Mouse (Mus musculus): ENCODE measurements around the gene Col27a1. TPM values are rescaled to one million over a fixed set of nuclear protein-coding genes. Genes with fewer than 3 reads are reported as not detected.

The Col27a1 gene
- polyA plus RNA-seq, 1 experiment from 2014 or later, result 5.7 TPM

GRCm38 (mm10) chr4:63276571-63276970 is 62.8 kb downstream of the Col27a1 start:
- H3K36me3 ChIP-seq (ENCODE audit: insufficient read depth, low read length), result no peaks in the 10 kb centered on the region
- no peak for TF ChIP-seq CTCF (IDR thresholded peaks at IDR 0.05; ENCODE audit: low read depth)
- no peak overlapping the region for H3K4me3 ChIP-seq (replicated peaks; ENCODE audit: low read depth, low read length)
- DNase-seq (ENCODE audit: low spot score) (no peak), ATAC-seq (replicated peaks; ENCODE audit: low FRiP score, low read depth) (no peak)
- no peaks in the 10 kb centered on the region for H3K9me3 ChIP-seq (replicated peaks; ENCODE audit: low read length)
- H3K4me2 ChIP-seq (ENCODE audit: low read length), result no peak overlapping the region
- H3K27ac ChIP-seq, result no peak overlapping the region
- H3K9ac ChIP-seq (ENCODE audit: low read depth, low read length), result no peak overlapping the region
- 95% methylated on average over 1 of the region's 1 CpGs for WGBS
- no peaks in the 10 kb centered on the region for H3K4me1 ChIP-seq (replicated peaks; ENCODE audit: insufficient read depth, low read length)
- H3K27me3 ChIP-seq (ENCODE audit: insufficient read depth, low read length), result no peaks in the 10 kb centered on the region

GRCm38 (mm10) chr4:63278821-63279220 is 65.0 kb downstream of the Col27a1 start:
- Histone ChIP-seq H3K4me1 (replicated peaks; ENCODE audit: insufficient read depth, low read length) (no peaks in the 10 kb centered on the region), H3K9ac (ENCODE audit: low read depth, low read length) (no peak overlapping the region), H3K27ac (no peak overlapping the region; the same call in 1 of the 2 replicates), H3K4me2 (ENCODE audit: low read length) (no peak overlapping the region), H3K36me3 (ENCODE audit: insufficient read depth, low read length) (no peaks in the 10 kb centered on the region), H3K4me3 (replicated peaks; ENCODE audit: low read depth, low read length) (no peak overlapping the region), H3K9me3 (replicated peaks; ENCODE audit: low read length) (no peaks in the 10 kb centered on the region), H3K27me3 (ENCODE audit: insufficient read depth, low read length) (no peaks in the 10 kb centered on the region)
- TF ChIP-seq CTCF (IDR thresholded peaks at IDR 0.05; ENCODE audit: low read depth), result no peak
- ATAC-seq (replicated peaks; ENCODE audit: low FRiP score, low read depth) (no peak; the same call in 1 of the 2 replicates), DNase-seq (ENCODE audit: low spot score) (peak; percentile 82)
- WGBS, result 57% methylated on average over 7 of the region's 7 CpGs

DNA sequence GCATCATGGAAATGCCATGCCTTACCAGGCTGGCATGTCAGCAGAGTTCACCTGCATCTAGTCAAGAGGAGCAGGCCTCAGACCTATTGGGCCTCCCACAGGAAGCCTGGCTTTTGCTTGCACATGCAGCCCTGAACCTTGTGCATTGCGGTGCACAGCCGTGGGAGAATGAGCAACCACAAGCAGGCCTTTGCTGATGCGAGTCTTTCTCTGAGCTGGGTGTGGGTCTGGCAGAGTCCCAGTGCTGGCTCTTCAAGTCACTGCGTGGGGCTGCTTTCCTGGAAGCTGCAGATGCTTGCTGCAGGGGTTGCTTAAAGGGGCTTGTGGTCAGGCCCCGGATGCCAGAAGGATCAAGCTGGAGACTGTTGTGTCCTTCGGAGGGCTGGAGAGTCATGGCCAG is 67.9 kb downstream of the Col27a1 start:
- ATAC-seq (replicated peaks; ENCODE audit: low FRiP score, low read depth) (no peak), DNase-seq (ENCODE audit: low spot score) (no peak)
- Histone ChIP-seq H3K4me1 (replicated peaks; ENCODE audit: insufficient read depth, low read length) (no peaks in the 10 kb centered on the region), H3K4me3 (replicated peaks; ENCODE audit: low read depth, low read length) (no peak overlapping the region), H3K4me2 (ENCODE audit: low read length) (no peak overlapping the region), H3K27ac (no peak overlapping the region), H3K36me3 (ENCODE audit: insufficient read depth, low read length) (no peaks in the 10 kb centered on the region), H3K9ac (ENCODE audit: low read depth, low read length) (no peak overlapping the region), H3K9me3 (replicated peaks; ENCODE audit: low read length) (no peaks in the 10 kb centered on the region), H3K27me3 (ENCODE audit: insufficient read depth, low read length) (no peaks in the 10 kb centered on the region)
- TF ChIP-seq CTCF (IDR thresholded peaks at IDR 0.05; ENCODE audit: low read depth), result no peak
- 78% methylated on average over 6 of the region's 6 CpGs for WGBS

DNA sequence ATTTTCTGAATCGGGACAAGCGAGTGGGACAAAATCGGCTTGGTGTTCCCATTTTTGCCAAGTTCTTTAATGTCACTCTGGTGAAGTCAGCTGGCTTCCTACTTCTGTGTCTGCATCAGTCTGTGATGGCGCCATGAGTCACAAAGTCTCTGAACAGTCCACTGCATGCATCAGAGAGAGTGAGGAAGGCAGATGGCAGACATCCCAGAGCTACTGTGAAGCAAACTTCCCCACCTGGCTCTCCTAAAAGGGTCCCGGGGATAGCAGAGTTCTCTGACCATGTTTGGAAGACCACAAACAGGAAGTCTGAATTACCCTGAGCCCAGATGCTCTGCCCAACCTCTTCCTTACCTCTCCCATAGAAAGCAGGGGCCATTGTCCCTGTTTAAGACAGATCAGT is 69.5 kb downstream of the Col27a1 start:
- TF ChIP-seq CTCF (IDR thresholded peaks at IDR 0.05; ENCODE audit: low read depth), result no peak
- no peaks in the 10 kb centered on the region for H3K27me3 ChIP-seq (ENCODE audit: insufficient read depth, low read length)
- no peak overlapping the region for H3K4me2 ChIP-seq (ENCODE audit: low read length)
- no peaks in the 10 kb centered on the region for H3K36me3 ChIP-seq (ENCODE audit: insufficient read depth, low read length)
- H3K4me1 ChIP-seq (replicated peaks; ENCODE audit: insufficient read depth, low read length), result no peaks in the 10 kb centered on the region
- H3K4me3 ChIP-seq (replicated peaks; ENCODE audit: low read depth, low read length), result no peak overlapping the region
- no peak for DNase-seq (ENCODE audit: low spot score)
- H3K9ac ChIP-seq (ENCODE audit: low read depth, low read length), result no peak overlapping the region
- H3K9me3 ChIP-seq (replicated peaks; ENCODE audit: low read length), result no peaks in the 10 kb centered on the region
- no peak overlapping the region for H3K27ac ChIP-seq
- no peak for ATAC-seq (replicated peaks; ENCODE audit: low FRiP score, low read depth)
- 84% methylated on average over 5 of the region's 5 CpGs for WGBS

- Histone ChIP-seq H3K9ac (ENCODE audit: low read depth, low read length) (no peak overlapping the region), H3K4me2 (ENCODE audit: low read length) (no peak overlapping the region), H3K4me3 (replicated peaks; ENCODE audit: low read depth, low read length) (no peak overlapping the region), H3K4me1 (replicated peaks; ENCODE audit: insufficient read depth, low read length) (0 out of 2 replicates have a peak, but pooled peaks cover 3% of the 10 kb centered on the region), H3K27me3 (ENCODE audit: insufficient read depth, low read length) (no peaks in the 10 kb centered on the region), H3K9me3 (replicated peaks; ENCODE audit: low read length) (no peaks in the 10 kb centered on the region), H3K27ac (no peak overlapping the region), H3K36me3 (ENCODE audit: insufficient read depth, low read length) (no peaks in the 10 kb centered on the region)
- DNase-seq (ENCODE audit: low spot score), result no peak
- peak; percentile 8; the same call in 1 of the 2 replicates for TF ChIP-seq CTCF (IDR thresholded peaks at IDR 0.05; ENCODE audit: low read depth)
- 87% methylated on average over 4 of the region's 4 CpGs for WGBS
- no peak for ATAC-seq (replicated peaks; ENCODE audit: low FRiP score, low read depth)
These were observed 72.2 kb downstream of the Col27a1 start for GRCm38 (mm10) chr4:63286034-63286433.

- no peak for TF ChIP-seq CTCF (IDR thresholded peaks at IDR 0.05; ENCODE audit: low read depth)
- no peak overlapping the region for H3K9ac ChIP-seq (ENCODE audit: low read depth, low read length)
- H3K9me3 ChIP-seq (replicated peaks; ENCODE audit: low read length), result no peaks in the 10 kb centered on the region
- 0 out of 2 replicates have a peak, but pooled peaks cover 3% of the 10 kb centered on the region for H3K4me1 ChIP-seq (replicated peaks; ENCODE audit: insufficient read depth, low read length)
- no peak overlapping the region for H3K4me2 ChIP-seq (ENCODE audit: low read length)
- ATAC-seq (replicated peaks; ENCODE audit: low FRiP score, low read depth) (no peak), DNase-seq (ENCODE audit: low spot score) (no peak)
- no peak overlapping the region for H3K27ac ChIP-seq
- no peaks in the 10 kb centered on the region for H3K27me3 ChIP-seq (ENCODE audit: insufficient read depth, low read length)
- 0 out of 2 replicates have a peak, but pooled peaks cover 4% of the 10 kb centered on the region for H3K36me3 ChIP-seq (ENCODE audit: insufficient read depth, low read length)
- H3K4me3 ChIP-seq (replicated peaks; ENCODE audit: low read depth, low read length), result no peak overlapping the region
- WGBS, result 80% methylated on average over 5 of the region's 5 CpGs
These were observed 74.7 kb downstream of the Col27a1 start for GRCm38 (mm10) chr4:63288497-63288896.

GRCm38 (mm10) chr4:63290081-63290480 is 76.3 kb downstream of the Col27a1 start:
- Histone ChIP-seq H3K27ac (no peak overlapping the region), H3K9me3 (replicated peaks; ENCODE audit: low read length) (no peaks in the 10 kb centered on the region), H3K4me2 (ENCODE audit: low read length) (no peak overlapping the region; the same call in 1 of the 2 replicates), H3K9ac (ENCODE audit: low read depth, low read length) (no peak overlapping the region), H3K36me3 (ENCODE audit: insufficient read depth, low read length) (peaks cover 8% of the 10 kb centered on the region; the same call in 1 of the 2 replicates), H3K4me3 (replicated peaks; ENCODE audit: low read depth, low read length) (no peak overlapping the region), H3K27me3 (ENCODE audit: insufficient read depth, low read length) (no peaks in the 10 kb centered on the region), H3K4me1 (replicated peaks; ENCODE audit: insufficient read depth, low read length) (0 out of 2 replicates have a peak, but pooled peaks cover 3% of the 10 kb centered on the region)
- no peak for TF ChIP-seq CTCF (IDR thresholded peaks at IDR 0.05; ENCODE audit: low read depth)
- ATAC-seq (replicated peaks; ENCODE audit: low FRiP score, low read depth) (no peak), DNase-seq (ENCODE audit: low spot score) (no peak)
- 75% methylated on average over 2 of the region's 2 CpGs for whole genome bisulfite sequencing
